Mouse (Mus musculus): Measurements from ENCODE around the gene Ahnak2.

Gene Ahnak2

DNA sequence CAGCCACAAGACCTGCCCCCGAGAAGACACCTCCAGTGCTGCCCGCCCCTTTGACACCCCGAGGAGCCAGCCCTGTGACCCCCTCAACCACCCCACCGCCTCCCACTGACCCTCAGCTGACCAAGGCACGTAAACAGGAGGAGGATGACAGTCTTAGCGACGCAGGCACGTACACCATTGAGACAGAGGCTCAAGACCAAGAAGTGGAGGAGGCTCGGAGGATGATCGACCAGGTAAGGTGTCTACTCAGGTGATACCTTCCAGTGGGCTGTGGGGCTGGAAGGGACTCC is 65.9 kb downstream of the Ahnak2 start:
- DNase-seq (ENCODE audit: extremely low read depth, low read depth, low spot score) = no peak

- no peak for DNase-seq (ENCODE audit: extremely low read depth, low read depth, low spot score)
Observed at GRCm38 (mm10) chr12:112735896-112736635, 66.4 kb downstream of the Ahnak2 start.

GRCm38 (mm10) chr12:112734881-112735655 is 67.4 kb downstream of the Ahnak2 start:
- no peak for DNase-seq (ENCODE audit: extremely low read depth, low read depth, low spot score)

DNA sequence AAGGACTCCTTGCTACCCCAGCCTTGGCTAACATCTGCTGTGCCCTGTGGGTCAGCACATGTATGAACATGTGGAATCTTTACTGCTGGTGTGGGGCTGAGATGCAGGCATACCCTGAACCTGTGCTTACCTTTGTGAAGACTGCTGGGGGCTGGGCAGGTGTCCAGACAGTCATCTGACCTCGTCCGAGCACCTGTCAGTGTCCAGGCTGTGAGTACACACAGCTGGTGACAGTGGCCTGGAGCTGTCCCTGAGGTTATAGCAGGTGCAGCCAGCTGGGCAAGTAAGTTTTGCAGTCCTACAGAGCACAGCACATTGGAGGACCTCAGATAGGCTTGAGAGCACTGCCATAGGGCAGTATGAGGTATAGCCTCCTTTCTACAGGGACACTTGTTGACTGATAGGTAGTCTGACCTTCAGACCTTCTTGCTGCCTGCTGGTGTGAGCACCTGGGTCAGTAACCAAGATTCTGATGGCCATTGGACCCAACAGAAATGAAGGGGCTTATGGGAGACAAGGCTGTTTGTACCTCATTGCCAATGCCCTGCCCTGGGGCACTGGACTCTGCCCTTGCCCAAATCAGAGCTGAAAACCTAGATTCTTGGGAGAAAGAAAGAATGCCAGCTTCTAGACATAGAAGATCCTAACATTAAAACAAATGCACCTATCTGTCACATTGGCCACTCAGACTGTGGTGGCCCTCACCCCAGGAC is 68.2 kb downstream of the Ahnak2 start:
- no peak for DNase-seq (ENCODE audit: extremely low read depth, low read depth, low spot score)

DNA sequence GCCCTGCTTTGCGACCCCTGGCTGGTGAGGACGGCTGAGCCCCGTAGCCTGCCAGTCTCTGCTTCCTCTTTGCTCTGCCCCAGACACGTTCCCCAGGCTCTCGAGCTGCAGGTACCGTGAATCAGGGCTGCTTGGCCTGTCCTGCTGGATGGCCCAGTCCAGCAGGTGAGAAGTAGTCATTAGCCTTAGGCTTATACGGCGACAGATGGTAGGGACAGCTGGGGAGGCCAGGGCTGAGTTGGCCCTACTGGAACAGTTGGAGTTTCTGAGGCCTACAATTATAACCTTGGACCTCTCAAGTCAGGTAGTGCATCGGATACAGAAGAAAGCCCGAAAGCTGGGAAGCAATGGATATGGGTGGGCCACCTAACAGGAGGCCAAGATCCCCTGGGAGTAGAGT is 69.9 kb downstream of the Ahnak2 start:
- DNase-seq (ENCODE audit: extremely low read depth, low read depth, low spot score) = no peak

- no peak for DNase-seq (ENCODE audit: extremely low read depth, low read depth, low spot score)
Observed at GRCm38 (mm10) chr12:112730808-112731207, 71.6 kb downstream of the Ahnak2 start.

GRCm38 (mm10) chr12:112727801-112728200 is 74.7 kb downstream of the Ahnak2 start:
- no peak for DNase-seq (ENCODE audit: extremely low read depth, low read depth, low spot score)

DNA sequence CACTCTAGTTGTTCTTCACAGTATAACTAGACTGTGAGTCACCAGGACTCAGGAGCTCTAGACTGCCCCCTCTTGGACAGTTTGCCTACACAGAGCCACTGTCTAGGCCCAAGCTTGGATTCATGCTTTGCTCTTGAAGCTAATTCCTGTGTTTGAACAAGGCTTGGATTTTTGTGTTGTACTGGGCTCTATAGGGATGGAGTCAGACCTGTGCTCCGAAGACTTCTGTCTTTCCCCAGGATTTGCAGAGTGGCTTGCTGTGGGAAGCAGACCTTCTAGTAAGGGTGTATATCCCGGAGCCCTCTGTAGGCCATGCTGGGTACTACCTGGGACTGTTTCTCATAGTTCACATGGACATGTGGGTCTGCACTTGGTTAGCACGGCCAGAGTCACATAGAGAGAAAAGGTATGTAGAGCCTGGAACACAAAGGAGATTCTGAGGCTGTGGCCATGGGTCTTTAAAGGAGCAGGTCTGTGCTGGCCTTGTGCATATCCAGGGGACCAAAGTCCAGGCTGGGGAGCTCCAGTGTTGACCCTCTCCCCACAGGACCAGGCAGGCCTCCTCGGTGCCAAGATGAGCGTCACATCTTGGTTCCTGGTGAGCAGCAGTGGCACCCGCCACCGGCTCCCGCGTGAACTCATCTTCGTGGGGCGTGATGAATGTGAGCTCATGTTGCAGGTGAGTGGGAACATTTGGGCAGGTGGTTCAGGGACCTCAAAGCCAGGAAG is 78.2 kb downstream of the Ahnak2 start:
- DNase-seq (ENCODE audit: extremely low read depth, low read depth, low spot score) = no peak

DNA sequence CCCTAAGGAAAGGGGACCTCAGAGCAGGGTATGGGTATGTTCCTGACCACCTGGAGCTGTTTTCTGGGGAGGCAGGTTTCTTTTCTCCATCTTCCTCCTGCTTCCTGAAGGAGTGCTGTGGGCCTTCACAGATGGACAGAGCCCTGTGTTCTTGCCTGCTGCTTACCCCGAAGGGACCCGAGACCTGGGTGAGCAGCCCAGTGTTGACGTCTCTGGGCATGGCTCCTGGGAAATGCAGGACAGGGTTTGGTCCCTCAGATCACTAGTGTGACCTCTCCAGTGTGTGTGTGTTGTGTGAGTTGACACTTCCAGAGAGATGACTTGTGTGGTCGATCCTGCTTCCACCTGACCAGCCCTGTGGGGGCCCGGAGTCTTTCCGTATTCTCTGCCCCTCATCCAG is 79.0 kb downstream of the Ahnak2 start:
- DNase-seq (ENCODE audit: extremely low read depth, low read depth, low spot score) = no peak

GRCm38 (mm10) chr12:112723028-112723330 is 79.5 kb downstream of the Ahnak2 start:
- no peak for DNase-seq (ENCODE audit: extremely low read depth, low read depth, low spot score)

- no peak for DNase-seq (ENCODE audit: extremely low read depth, low read depth, low spot score)
Observed at GRCm38 (mm10) chr12:112722240-112723027, 80.0 kb downstream of the Ahnak2 start.
